Mouse (Mus musculus): Measurements from ENCODE around the gene Ica1. TPM values are rescaled to one million over a fixed set of nuclear protein-coding genes. Genes with fewer than 3 reads are reported as not detected.

Gene Ica1
- total RNA-seq, 2 experiments from 2014 or later, result 4.4 to 4.8 TPM

DNA sequence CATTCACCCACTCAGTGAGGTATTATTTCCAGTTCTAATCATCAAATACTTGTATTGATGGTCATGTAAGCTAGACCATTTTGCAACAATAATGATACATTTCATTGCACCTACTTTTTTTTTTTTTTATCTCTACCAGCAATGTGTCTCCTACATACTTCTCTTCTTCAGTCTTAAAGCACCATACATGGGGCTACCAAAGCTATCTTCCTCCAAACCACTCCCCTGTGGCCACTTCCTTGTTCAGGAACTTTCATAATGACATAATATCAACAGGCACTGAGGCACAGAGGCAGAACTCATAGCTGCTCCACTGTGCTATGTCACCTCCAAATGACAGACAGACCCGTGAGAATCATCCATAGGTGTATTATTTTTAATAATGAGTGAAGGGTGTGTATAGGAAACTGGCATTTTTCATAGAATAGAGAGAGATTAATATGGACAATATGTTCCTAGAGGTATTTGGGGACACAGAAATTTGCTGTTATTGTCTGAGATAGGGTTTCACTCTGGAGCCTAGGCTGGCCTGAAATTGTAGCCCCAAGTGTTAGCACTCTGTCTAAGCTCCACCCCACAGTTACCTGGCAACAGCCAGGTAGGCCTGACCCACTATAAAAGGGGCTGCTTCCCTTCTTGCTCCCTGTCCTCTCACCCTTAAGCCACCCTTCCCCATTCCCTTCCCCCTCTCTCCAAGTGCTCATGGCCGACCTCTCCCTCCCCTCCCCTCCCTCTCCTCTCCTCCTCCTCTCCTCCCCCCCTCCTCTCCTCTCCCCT is 86.9 kb downstream of the Ica1 start:
- ATAC-seq (ENCODE audit: poor library complexity, severe bottlenecking), result peak; percentile 85

DNA sequence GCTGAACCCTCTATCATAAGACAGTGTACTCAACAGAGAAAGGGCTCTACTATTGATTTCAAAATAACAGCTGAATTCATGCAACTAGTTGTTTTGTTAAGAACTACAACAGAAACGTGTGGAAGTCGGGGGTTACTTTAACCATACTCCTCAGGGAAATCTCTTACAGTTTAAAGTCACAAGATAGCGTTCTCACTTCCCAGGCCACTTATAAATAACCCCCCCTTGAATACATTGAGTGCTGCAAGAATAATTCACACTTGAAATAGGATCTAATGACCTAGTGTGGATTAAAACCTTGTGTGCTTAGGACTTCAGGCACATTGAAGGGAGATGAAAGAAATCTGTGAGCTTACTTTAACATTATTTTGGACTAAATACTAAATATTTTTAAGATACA is 87.8 kb downstream of the Ica1 start:
- ATAC-seq (ENCODE audit: poor library complexity, severe bottlenecking), result no peak

DNA sequence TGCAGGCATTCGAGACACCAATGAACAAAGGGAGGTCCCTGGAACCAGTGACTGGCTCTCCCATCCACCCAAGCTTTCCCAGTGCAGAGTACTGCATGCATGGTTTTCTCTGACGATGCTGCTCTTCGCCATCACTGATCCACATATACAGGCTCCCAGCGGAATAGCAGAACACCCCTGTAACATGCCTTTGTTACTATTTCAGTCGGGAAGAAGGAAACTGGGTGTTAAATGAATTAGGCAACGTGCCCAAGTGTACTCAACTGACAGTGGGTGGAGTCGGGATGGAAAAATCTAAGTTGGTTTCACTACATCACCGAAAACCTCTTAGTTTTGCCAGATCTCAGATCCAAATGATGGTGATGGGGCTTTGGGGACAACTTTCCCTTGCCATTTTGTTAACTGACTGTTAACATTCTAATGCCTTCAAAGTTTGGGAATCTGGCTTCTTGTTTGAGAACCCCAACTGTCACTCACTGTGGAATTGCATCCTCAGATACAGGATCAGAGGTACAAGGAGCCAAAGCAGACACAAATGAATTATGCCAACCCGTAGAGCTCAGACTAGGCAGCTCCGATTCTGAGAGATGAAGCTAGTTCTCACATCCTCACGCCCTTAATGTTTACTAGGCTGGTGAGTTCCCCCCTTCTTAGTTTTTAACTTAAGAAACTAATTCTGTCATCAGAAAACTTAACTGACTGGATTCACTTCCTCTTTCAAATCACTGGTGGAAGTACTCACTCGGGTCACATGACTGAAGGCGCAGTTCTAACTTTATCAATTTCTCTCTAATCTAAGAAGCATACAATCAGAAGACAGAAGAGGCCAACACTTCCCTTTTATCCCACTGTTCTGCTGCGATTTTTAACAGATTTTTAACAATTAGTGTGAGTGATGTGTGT is 91.4 kb downstream of the Ica1 start:
- peak; percentile 72 for ATAC-seq (ENCODE audit: poor library complexity, severe bottlenecking)

DNA sequence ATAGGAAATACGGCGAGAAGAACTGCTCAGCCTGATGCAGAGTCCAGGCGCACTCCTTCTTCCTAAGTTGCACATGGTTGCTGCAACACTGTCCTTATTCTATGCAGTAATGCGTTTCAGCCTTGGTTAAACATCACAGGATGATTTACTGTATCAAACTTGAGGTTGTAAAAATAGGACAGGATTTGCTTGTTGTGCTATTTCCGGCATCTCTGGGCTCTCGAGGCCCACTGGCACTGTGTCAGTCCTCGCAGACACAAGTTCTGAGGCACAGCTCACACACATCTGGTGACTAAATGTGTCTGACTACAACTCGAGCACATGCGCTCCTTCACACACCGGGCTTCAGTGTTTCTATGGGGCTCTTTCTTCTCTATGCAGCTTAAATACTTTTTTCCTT is 94.9 kb downstream of the Ica1 start:
- ATAC-seq (ENCODE audit: poor library complexity, severe bottlenecking), result no peak

DNA sequence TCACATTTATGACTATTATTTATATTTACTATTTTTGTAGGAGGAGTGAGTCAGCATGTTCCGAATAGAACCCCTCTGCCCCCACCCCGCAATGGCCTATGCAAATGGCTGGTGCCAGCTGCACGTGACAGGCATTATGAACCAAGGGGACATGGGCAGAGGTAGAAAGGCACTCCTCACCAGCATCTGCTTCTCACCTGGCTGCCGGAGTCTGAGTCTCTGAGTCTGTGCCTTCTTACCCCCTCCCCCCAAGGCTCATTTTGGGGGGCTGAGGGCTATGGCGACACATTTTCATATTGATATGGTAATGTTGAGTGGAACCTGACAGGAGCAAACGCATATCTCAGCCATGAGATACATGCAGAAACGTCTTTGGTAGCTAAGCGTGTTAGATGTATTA is 97.4 kb downstream of the Ica1 start:
- no peak for ATAC-seq (ENCODE audit: poor library complexity, severe bottlenecking)

DNA sequence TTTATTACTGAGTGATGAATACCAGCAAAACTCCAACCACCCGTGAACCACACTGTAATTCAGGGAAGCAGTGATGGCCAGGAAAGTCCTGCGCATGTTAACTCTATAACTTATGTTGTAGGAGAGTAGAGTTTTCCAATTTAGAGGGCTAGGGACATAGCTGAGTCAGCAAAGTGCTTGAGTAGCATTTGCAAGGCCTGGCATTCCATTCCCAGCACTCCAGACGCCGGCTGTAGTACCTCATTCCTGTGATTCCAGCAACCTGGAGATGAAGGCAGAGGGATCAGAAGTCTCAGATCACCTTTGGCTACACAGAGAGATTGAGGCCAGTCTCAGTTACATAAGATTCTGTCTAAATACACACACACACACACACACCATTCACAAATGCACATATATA is 105.3 kb downstream of the Ica1 start:
- no peak for ATAC-seq (ENCODE audit: poor library complexity, severe bottlenecking)

DNA sequence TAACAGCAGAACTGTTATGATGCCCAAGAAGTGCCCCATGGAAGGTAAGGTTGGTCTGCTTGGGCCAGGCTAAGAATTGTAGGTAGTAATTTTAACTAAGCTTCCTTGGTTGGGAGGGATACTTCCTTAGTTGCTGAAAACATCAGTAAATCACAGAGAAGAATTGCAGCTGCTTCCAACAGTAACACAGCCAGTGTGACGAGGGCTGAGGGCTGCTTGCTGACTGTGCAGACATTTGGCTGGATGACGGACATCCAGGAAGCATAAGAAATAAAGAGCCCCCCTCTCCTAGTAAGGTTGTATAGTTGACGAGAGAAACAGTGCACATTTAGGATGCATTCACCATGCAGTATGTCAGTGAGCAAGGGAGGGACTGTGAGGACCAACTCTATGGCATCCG is 108.9 kb downstream of the Ica1 start:
- no peak for ATAC-seq (ENCODE audit: poor library complexity, severe bottlenecking)

DNA sequence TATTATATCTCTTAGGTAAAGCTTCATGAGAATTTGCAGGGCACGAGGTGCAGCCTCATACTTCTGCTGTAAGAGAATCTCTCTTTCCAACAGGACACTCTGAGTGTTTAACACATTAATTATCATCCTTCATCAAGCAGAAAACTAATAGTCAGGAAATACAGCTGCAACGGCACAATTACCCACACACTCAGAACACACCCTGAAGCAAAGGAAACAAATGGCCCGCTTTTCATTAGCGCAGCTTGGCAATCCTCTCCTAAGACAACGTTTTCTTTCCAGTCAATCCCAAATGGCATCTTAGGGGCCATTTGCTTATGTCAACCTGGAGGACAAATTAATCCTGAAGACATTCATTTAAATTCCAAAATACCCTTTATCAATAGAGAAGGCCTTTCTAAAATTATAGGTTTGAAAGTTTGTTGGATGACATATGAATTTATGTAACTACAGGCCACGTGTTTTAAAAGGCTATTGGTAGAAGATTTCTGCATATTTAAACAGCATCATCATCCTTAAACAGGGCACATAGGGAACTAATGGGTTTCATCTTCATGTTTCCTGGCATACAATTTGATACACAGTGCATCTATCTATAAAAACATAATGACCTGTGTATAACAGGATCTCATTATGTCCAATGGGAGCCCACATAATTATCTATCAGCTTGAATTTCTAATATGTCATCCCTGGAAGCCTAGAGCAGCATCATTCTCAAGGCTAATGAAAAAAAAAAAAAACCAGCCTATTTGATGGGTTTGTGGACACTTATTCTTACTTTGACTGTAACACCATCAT is 110.1 kb downstream of the Ica1 start:
- no peak for ATAC-seq (ENCODE audit: poor library complexity, severe bottlenecking)

DNA sequence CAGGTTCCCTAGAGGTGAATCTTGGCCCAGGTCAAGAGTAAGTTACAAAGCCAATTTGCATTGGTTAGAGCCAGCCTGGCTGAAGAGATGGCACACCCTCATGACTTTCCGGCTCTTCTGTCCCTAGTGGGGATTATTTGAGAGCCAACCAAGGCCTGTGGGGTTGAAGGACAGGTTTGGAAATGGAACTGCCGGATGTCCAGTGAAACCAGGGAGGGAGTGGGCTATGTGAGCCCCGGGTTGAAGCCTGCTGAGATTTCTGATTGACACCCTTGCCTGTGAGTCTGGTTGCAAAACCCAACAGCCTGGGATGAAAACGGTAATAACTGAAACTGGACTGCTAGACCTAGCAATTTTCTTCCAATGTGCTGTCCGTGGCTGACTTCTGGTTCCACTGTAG is 112.5 kb downstream of the Ica1 start:
- ATAC-seq (ENCODE audit: poor library complexity, severe bottlenecking), result no peak

DNA sequence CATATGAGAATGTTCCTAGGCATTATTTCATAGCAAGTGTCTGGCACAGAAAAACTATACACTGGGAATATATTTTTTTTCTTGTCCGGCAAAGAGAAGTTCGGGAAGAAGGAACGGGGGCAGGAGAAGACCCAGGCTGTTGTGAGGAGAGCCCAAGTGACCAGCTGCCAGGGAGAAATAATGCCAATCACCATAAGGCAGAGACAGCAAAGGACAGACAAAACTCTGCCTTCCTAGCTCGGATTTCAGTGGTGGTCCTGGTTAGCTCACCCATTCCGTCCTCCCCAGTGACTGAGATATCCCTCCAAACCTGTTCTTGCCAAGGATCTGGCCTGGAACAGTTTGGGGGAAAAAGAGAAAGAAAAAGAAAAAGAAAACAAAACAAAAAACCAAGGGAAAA is 113.3 kb downstream of the Ica1 start:
- no peak for ATAC-seq (ENCODE audit: poor library complexity, severe bottlenecking)

DNA sequence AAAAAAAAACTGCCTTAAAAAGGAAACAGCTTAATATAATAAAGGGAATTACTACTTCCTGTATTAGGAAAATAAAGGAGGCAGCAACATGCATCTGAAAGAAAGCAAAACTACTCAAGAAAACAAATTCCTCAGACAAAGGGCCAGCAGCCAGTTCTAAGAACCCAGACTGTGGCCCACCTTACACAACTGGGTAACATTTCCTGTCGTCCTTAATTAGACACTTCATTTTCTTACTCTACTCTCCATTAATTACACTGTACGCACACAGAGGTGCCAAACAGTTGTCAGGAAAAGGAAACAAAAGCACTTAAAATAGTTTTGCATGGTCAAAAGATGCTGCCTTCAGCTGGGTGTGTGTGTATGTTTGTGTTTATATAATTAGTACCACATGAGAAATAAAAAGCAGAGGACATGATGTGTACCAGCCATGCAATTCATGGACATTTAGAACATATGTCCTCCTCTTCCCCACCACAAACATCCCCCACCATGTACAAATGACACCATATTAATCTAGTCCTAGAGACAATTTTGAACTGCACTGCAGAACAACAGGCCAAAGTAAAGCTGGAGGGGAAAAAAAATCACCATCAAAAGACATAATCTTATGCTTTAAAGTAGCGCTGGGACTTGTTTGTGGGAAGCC is 115.1 kb downstream of the Ica1 start:
- ATAC-seq (ENCODE audit: poor library complexity, severe bottlenecking), result no peak

DNA sequence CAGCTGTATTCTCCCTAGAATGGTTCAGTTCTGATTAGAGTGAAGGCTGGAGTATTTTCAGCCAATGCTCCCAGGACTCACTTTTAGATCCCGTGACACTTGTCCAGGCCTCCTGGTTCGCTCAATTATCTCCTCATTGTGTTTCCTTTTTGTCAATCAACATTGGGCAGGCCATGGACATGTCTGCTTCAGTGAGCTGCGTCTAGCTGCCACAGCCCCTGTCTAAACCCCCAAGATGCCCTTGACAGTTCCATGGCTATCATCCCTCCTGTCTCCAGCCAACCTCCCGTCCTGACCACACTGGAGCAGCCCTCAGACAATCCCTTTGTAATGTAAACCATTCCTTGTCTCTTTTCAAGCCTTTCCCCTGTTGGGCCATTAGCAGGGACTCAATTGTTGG is 116.9 kb downstream of the Ica1 start:
- no peak for ATAC-seq (ENCODE audit: poor library complexity, severe bottlenecking)

DNA sequence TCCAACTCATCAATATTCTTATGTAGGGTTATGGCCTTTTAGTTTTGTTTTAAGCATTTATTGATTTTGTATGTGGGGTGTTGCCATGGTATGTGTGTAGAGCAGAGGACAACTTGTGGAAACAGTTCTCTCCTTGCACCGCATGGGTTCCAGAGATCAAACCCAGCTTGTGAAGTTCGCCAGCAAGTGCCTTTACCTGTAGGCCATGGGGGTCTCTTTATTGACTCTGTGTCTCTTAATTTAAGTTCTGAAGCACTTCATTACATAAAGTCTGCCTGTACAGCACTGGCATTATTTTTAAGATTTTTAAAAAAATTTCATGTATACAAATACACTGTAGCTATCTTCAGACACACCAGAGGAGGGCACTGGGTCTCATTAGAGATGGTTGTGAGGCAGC is 118.2 kb downstream of the Ica1 start:
- no peak for ATAC-seq (ENCODE audit: poor library complexity, severe bottlenecking)

DNA sequence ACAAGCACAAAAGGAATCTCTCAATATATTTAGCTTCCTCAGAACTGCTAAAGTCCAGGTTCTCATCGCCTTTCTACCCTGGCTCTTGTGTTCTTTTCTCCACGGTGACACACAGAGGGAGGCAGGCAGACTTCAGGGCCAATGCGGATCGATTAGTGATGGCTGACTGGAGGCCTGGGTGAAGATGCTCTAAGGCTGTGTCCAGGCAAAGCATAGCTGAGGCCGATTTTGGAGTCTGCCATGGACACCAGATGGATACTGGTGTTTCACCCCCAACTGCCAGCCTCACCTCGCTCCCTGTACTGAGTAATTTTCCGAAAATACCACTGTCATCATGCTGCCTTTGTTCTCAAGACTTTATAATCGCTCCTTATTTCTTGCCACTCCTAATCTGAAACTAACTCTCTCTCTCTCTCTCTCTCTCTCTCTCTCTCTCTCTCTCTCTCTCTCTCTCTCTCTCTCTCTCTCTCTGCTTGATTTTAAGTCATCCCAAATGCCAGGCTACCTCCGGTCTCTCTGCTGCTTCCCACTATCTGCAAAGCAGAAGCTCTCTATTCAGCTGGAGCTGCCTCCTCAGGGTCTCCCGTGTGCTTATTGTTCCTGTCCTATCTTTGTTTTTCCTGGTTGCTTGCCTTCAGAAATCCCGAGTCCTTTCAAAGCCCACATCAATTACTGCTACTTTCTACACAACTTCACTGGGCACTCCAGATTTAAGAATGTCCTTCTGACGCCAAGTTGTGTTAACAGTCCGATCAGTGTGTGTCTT is 118.9 kb downstream of the Ica1 start:
- no peak for ATAC-seq (ENCODE audit: poor library complexity, severe bottlenecking)

DNA sequence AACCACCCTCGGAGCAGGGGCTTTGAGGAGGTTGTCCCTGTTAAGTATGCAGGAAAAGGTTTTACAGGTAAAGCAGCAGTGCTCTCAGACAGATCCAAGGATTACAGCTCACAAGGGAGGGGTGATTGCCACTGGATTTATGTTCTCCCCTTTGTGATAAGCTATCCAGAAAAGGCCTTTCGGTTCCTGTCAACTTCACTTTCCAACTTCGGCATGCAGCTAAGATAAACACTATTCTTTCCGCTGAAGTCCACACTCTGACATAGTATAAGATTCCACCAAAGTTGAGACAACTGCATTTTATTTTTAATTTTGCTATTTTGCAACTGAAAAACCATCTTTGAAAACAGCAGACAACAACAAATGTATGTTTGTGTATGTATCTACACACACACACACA is 119.9 kb downstream of the Ica1 start:
- no peak for ATAC-seq (ENCODE audit: poor library complexity, severe bottlenecking)

DNA sequence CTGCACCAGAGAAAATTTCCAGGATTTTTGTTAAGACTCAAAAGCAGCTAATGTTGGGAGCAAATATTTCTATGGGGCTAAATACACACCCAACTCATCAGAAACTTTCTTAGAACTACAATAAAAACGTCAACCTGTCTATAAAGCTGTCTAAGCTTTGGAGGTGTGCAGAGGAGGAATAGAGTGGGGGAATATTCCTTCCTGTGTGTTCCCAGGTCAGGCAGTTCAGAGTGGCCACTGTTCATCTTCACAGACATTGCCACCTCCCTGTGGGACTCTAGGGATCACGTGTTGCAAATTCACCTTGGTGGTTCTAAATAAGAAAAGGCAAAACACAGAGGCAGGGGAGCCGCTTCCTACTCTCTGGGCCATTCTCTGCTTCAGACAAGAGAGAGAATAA is 120.8 kb downstream of the Ica1 start:
- ATAC-seq (ENCODE audit: poor library complexity, severe bottlenecking), result no peak

DNA sequence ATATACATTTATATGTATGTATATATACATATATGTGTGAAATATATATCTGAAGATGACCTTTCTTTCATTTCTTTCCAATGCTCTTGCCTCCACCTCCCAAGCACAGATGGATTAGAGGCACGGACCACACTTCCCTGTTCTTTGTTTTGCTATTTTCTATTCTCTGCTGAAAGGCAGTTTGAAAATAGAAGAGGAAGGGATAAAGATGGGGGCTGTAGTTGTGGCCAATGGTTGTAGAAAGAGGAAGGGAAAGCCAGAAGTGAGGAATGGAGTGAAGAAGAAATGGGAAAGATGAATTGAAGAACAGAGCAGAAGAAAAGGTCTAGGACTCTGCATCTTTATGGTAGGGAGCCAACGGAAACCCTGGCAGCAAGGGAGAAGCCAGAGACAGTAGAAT is 122.8 kb downstream of the Ica1 start:
- peak; percentile 76 for ATAC-seq (ENCODE audit: poor library complexity, severe bottlenecking)

DNA sequence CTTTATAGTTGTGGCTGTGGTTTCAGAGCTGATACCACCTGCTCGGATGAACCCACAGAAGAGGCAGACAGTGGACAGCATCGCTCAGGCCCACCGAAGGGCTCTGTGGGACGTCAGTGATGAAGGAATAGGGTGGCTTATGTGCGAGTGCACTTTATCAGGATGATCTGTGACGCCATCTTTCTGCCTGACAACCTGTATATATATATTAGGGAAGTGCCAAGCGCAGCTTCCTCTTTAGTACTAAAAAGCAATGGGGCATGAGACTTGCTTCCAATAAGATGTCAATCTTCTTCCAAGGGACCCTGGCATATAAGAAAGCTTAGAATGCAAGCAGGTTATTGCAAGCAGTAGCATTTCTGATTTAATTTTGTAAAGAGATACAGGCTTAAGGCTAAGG is 127.9 kb downstream of the Ica1 start:
- peak; percentile 56 for ATAC-seq (ENCODE audit: poor library complexity, severe bottlenecking)

DNA sequence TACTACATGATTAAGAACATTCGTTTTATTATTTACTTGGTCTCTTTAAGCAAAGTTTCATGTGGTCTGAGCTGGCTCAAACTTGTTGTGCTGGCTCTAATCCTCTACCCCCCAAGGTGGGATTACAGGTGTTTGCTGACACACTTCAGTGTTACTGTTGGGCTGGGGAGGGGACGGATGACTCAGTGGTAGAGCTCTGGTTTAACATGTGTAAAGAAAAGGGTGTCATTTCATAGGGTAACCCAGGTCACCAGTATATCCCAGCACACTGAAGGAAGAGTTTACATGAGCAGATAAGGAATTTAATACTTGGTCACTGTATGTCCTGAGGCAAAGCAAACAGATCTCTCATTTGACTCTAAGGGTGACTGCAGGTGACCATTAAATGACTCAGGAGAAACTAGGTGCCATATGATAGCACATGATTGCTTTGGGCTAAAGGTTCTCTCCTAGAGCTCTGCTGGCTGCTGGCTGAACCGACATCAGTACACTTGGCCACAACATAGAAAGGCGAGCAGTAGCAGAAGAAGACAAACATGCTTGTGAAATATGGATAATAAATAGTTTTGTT is 128.9 kb downstream of the Ica1 start:
- ATAC-seq (ENCODE audit: poor library complexity, severe bottlenecking), result no peak
